Mouse (Mus musculus) heart, postnatal 0 days (tissue): ENCODE measurements around the gene Cyth1. TPM values are rescaled to one million over a fixed set of nuclear protein-coding genes. Genes with fewer than 3 reads are reported as not detected.
A peak's percentile ranks its signal among the peaks of the same experiment; 100 is the strongest.

Source experiments
- ATAC-seq: fragments of 200-750 bp; cut with Nextera tagmentation; 2 replicates; pipeline ENCODE4 v1.8.0; 2017; ENCODE audit warnings: low read depth, moderate number of reproducible peaks, moderate library complexity; ENCODE audit not compliant: insufficient read depth
- DNase-seq: peaks from one replicate; pipeline ENCODE4 v3.0.0-alpha.2; 2016; ENCODE audit warnings: low spot score
- H3K27ac ChIP-seq: fragments of 300-500 bp; sonication (generic); 2 replicates; pipeline ENCODE4 v1.5.1; 2014; ENCODE audit warnings: low read depth, mild to moderate bottlenecking
- H3K27me3 ChIP-seq: fragments of 300-500 bp; sonication (generic); 2 replicates; pipeline ENCODE4 v1.6.1; 2014; ENCODE audit warnings: low read length, mixed read lengths; ENCODE audit not compliant: control insufficient read depth, insufficient read depth
- H3K36me3 ChIP-seq: fragments of 300-500 bp; sonication (generic); replicated peaks from 2 replicates; pipeline ENCODE4 v1.6.1; 2014; ENCODE audit warnings: low read length, mixed read lengths; ENCODE audit not compliant: control insufficient read depth, insufficient read depth
- H3K4me1 ChIP-seq: fragments of 300-500 bp; sonication (generic); 2 replicates; pipeline ENCODE4 v1.6.1; 2014; ENCODE audit warnings: antibody characterized with exemption; ENCODE audit not compliant: control insufficient read depth, insufficient read depth
- H3K4me2 ChIP-seq: fragments of 300-500 bp; sonication (generic); 2 replicates; pipeline ENCODE4 v1.6.1; 2014; ENCODE audit warnings: low read depth, mild to moderate bottlenecking, low read length, moderate library complexity
- H3K4me3 ChIP-seq: fragments of 300-500 bp; sonication (generic); 2 replicates; pipeline ENCODE4 v1.5.1; 2014; ENCODE audit warnings: low read depth, low read length
- H3K9ac ChIP-seq: fragments of 300-500 bp; sonication (generic); replicated peaks from 2 replicates; pipeline ENCODE4 v1.6.1; 2014; ENCODE audit warnings: low read depth, low read length, mixed read lengths
- H3K9me3 ChIP-seq: fragments of 300-500 bp; sonication (generic); replicated peaks from 2 replicates; pipeline ENCODE4 v1.6.1; 2016; ENCODE audit warnings: low read length; ENCODE audit not compliant: control insufficient read depth
- CTCF ChIP-seq: IDR thresholded peaks from 2 replicates; pipeline ENCODE4 v1.5.1; 2016; ENCODE audit warnings: antibody characterized with exemption, control low read depth, low read depth
- EP300 ChIP-seq: IDR thresholded peaks from 2 replicates; pipeline ENCODE4 v1.6.1; 2016; ENCODE audit warnings: antibody characterized with exemption, low read depth
- WGBS: fragments of 180-500 bp; shearing (Covaris S2); extraction: QIAGEN DNeasy Blood & Tissue Kit; methylation state at CpG from one replicate; pipeline ENCODE4 v1.1.7; 2014; 5-methylcytosine and 5-hydroxymethylcytosine counted together
- polyA plus RNA-seq: library from polyadenylated mRNA; unstranded; fragments of >200 nt; fragmentation: Nextera tagmentation; extraction: Ambion mirVana; gene quantifications from 2 replicates; pipeline ENCODE4 v1.2.1, GENCODE M21; 2015
- total RNA-seq: library from RNA; depleted of rRNA; stranded (reverse); fragments of >200 nt; gene quantifications from 2 replicates; pipeline ENCODE4 v1.2.3, GENCODE M21; 2014; ENCODE audit warnings: low replicate concordance

The Cyth1 gene
- total and polyA plus RNA-seq, 2 experiments from 2014 or later: 21.4 to 50.1 TPM

DNA sequence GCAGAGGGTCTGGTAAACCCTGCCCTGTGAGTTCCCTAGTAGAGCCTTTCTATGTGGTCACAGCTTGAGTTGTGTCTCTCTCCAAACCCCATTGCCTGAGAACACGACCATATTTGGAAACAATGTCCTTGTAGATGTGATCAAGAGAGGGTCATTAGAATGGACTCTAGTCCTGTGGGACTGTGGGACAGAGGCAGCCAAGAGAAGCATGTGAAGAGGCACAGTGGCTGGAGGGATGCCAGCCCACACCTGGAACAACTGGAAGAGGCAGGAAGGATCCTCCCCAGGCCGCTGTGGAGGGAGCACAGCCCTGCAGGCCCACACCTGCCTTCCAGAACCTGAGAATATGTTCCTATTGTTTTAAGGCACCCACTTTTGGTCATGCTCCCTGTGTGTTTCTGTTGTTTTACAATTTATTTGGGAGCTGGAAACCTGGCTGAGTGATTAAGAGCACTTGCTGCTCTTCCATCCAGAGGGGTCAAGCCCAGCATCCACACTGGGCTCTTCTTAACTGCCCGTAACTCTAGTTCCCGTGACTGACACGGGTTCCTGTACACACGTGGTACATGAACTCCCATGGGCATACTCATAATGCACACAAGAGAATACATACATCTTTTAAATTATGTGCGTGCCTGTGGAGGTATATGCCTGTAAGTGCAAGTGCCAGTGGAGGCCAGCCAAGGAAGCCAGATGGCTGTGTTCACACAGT, 5.2 kb upstream of the Cyth1 start:
- Histone ChIP-seq H3K4me1 (peaks cover 18% of the 10 kb centered on the region; the same call in 1 of the 2 replicates), H3K27me3 (no peaks in the 10 kb centered on the region), H3K36me3 (peaks cover 15% of the 10 kb centered on the region), H3K4me2 (no peak overlapping the region), H3K9ac (no peak overlapping the region), H3K27ac (0 out of 2 replicates have a peak overlapping the region, but pooled peaks have one; percentile 24), H3K9me3 (no peaks in the 10 kb centered on the region), H3K4me3 (no peak overlapping the region)
- WGBS: 81% methylated on average over 7 of the region's 7 CpGs
- TF ChIP-seq CTCF: no peak
- DNase-seq (no peak), ATAC-seq (no peak)

DNA sequence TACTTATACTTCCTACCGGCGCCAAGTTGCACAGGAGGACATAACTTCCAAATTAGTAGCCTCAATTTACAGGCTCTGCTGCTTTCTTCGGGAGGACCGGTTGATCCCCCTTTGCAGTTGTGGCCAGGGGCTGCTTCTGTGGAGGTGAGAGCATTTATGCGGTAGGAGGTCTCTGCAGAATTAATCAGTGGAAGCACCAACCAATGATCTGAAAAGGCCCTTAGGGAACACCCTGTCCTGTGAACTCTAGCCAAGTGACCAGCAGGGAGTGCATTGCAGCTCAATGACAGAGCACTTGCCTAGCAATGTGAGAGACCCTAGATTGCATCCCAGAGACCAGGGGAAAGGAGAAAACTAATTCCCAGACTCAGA, 606 bp upstream of the Cyth1 start:
- no peaks in the 10 kb centered on the region for H3K9me3 ChIP-seq
- no peak; the same call in 1 of the 2 replicates for TF ChIP-seq CTCF
- TF ChIP-seq EP300: peak; percentile 60; the same call in 1 of the 2 replicates

DNA sequence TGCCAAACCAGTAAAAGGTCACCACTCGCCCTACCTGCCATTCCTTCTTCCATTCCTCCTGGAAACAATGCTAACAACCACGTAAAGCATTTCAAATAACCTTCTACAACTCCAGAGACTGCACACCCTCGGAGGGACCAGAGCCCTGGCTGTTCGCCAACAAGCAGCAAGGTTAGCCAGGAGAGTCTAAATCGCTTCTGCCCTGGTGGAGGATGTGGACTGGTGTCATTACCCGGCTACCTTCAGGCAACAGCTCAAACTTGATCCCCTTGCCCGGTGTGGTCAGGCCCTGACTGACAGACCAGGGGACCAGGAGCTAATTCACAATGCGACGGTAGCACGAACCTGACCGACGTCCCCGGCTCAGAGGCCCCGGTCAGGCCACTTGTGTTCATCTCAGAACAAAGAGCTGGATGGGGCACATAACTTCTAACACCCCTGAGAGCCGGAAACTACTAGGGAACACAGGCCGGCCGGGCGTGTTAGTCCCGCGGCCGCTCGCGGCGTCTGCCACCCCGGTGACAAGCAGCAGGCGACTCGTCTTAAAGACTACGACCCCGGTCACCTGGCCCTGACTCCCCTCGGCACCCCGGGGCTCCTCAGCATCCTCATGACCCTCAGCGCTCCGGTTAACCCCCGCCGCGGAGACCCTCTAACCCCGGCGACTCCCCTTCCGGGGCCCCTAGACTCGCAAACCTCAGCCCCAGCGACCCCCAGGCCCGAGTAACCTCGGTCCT, 865 bp downstream of the Cyth1 start:
- DNase-seq (peak; percentile 82), ATAC-seq (peak; percentile 11; the same call in 1 of the 2 replicates)
- peak overlapping the region; percentile 94 for H3K9ac ChIP-seq
- H3K9me3 ChIP-seq: no peaks in the 10 kb centered on the region
- H3K27me3 ChIP-seq: no peaks in the 10 kb centered on the region
- H3K4me2 ChIP-seq: peak overlapping the region; percentile 72
- 1% methylated on average over 42 of the region's 43 CpGs for WGBS
- H3K27ac ChIP-seq: peak overlapping the region; percentile 93
- H3K4me3 ChIP-seq: peak overlapping the region; percentile 82
- no peaks in the 10 kb centered on the region for H3K36me3 ChIP-seq
- peaks cover 26% of the 10 kb centered on the region for H3K4me1 ChIP-seq
- TF ChIP-seq CTCF (no peak), EP300 (no peak)

More for the DNA sequence above, 606 bp upstream of the Cyth1 start:
- Histone ChIP-seq H3K27ac (peak overlapping the region; percentile 91), H3K27me3 (no peaks in the 10 kb centered on the region), H3K4me1 (peaks cover 31% of the 10 kb centered on the region), H3K36me3 (no peaks in the 10 kb centered on the region), H3K4me2 (peak overlapping the region; percentile 52), H3K4me3 (peak overlapping the region; percentile 82), H3K9ac (peak overlapping the region; percentile 40; the same call in 1 of the 2 replicates)
- DNase-seq (peak; percentile 72), ATAC-seq (peak; percentile 45)
- 1% methylated on average over 5 of the region's 5 CpGs for whole genome bisulfite sequencing

DNA sequence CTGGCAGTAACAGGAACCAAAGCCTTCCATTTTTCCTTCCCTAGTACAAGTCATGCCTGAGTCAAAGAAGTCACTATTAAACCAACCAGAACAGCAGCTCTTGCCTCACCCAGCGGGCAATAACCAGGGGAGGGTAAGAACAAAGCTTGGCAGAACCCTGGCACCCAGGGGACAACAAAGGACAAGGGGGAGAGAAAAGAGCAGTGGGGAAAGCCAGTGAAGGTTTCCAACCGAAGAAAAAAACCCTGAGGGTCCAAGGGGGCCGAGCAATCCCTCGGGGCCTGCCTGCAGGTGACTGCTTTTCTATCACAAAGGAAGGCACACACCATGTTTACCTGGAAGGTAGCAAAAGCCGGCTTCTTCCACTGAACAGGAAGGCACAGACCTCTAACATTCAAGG, 1.7 kb downstream of the Cyth1 start:
- DNase-seq (no peak), ATAC-seq (no peak)
- Histone ChIP-seq H3K27me3 (no peaks in the 10 kb centered on the region), H3K27ac (peak overlapping the region; percentile 93), H3K4me2 (peak overlapping the region; percentile 72), H3K9me3 (no peaks in the 10 kb centered on the region), H3K9ac (peak overlapping the region; percentile 94), H3K4me3 (peak overlapping the region; percentile 82), H3K4me1 (peaks cover 34% of the 10 kb centered on the region), H3K36me3 (no peaks in the 10 kb centered on the region)
- 43% methylated on average over 5 of the region's 5 CpGs for WGBS
- no peak for TF ChIP-seq EP300
- TF ChIP-seq CTCF: no peak

DNA sequence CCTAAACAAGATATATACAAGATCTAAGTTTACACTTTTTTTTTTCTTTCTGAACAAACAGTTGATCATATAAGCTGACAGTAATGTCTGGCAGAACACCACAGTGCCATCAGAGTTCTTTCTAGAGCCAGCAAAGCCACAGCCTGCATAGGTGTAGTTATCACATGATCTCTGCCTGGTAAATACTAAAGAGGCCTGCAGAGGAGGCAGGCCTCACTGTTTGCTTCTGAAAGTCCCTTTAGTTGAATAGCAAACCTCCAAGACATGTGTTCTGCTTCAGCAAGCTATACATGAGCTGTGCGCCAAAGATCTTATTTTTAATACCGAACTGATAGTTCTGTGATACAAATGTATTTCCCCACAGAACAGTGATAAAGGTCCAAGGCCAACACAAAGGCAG, 3.3 kb downstream of the Cyth1 start:
- peaks cover 47% of the 10 kb centered on the region for H3K4me1 ChIP-seq
- no peak overlapping the region for H3K4me2 ChIP-seq
- no peak for DNase-seq
- 93% methylated on average over 2 of the region's 2 CpGs for WGBS
- ATAC-seq: no peak
- no peak for TF ChIP-seq CTCF
- TF ChIP-seq EP300: no peak
- H3K9ac ChIP-seq: no peak overlapping the region
- no peak overlapping the region for H3K27ac ChIP-seq
- H3K27me3 ChIP-seq: no peaks in the 10 kb centered on the region
- H3K9me3 ChIP-seq: no peaks in the 10 kb centered on the region
- no peaks in the 10 kb centered on the region for H3K36me3 ChIP-seq
- no peak overlapping the region for H3K4me3 ChIP-seq
